Mouse (Mus musculus) small intestine, adult 2 months (tissue): ENCODE data around the gene Rxfp1. TPM values are rescaled to one million over a fixed set of nuclear protein-coding genes. Genes with fewer than 3 reads are reported as not detected.

ENCODE experiments used
- H3K27ac ChIP-seq: fragments of 200-500 bp; 2 replicates; pipeline ENCODE4 v1.5.1; 2012; ENCODE audit warnings: low read depth, low read length, control low read depth, inconsistent platforms; ENCODE audit not compliant: insufficient read depth
- H3K27me3 ChIP-seq: fragments of 200-500 bp; 2 replicates; pipeline ENCODE4 v1.6.1; 2012; ENCODE audit warnings: mild to moderate bottlenecking, moderate library complexity, low read length, inconsistent platforms; ENCODE audit not compliant: control insufficient read depth, insufficient read depth
- H3K36me3 ChIP-seq: fragments of 200-500 bp; 2 replicates; pipeline ENCODE4 v1.6.1; 2012; ENCODE audit warnings: mild to moderate bottlenecking, low read length, control low read depth, inconsistent platforms; ENCODE audit not compliant: control insufficient read depth, insufficient read depth
- H3K4me1 ChIP-seq: fragments of 200-500 bp; 2 replicates; pipeline ENCODE4 v1.6.1; 2012; ENCODE audit warnings: low read length, inconsistent platforms, mixed read lengths; ENCODE audit not compliant: control insufficient read depth, insufficient read depth, insufficient read length
- H3K4me3 ChIP-seq: fragments of 200-500 bp; 2 replicates; pipeline ENCODE4 v1.5.1; 2012; ENCODE audit warnings: low read depth, mild to moderate bottlenecking, control low read depth, inconsistent platforms, low read length, moderate library complexity
- CTCF ChIP-seq: fragments of 200-500 bp; IDR thresholded peaks from 2 replicates; pipeline ENCODE4 v1.5.1; 2012; ENCODE audit warnings: low read depth, mild to moderate bottlenecking, control low read depth, inconsistent platforms, low read length, moderate library complexity, mixed read lengths; ENCODE audit not compliant: insufficient replicate concordance, insufficient read length; ENCODE audit errors: extremely low read depth
- POLR2A ChIP-seq: fragments of 200-500 bp; IDR thresholded peaks from 2 replicates; pipeline ENCODE4 v1.6.1; 2012; ENCODE audit warnings: low read depth, mild to moderate bottlenecking, control low read depth, inconsistent platforms, low read length, moderate library complexity
- WGBS: fragments of 180-500 bp; shearing (Covaris S2); methylation state at CpG from one replicate; pipeline ENCODE4 v1.1.7; 2018; 5-methylcytosine and 5-hydroxymethylcytosine counted together
- polyA plus RNA-seq: library from polyadenylated mRNA; depleted of rRNA; stranded (reverse); fragments of >200 nt; gene quantifications from 2 replicates; pipeline ENCODE4 v1.2.3, GENCODE M21; 2012

Gene Rxfp1
- polyA plus RNA-seq, 1 experiment: not detected

GRCm38 (mm10) chr3:79744415-79744814 is 6.7 kb upstream of the Rxfp1 start:
- H3K27me3 ChIP-seq: no peaks in the 10 kb centered on the region
- TF ChIP-seq CTCF (no peak), POLR2A (no peak)
- H3K27ac ChIP-seq: no peak overlapping the region
- H3K36me3 ChIP-seq: no peaks in the 10 kb centered on the region
- no peak overlapping the region for H3K4me3 ChIP-seq
- H3K4me1 ChIP-seq: no peaks in the 10 kb centered on the region
- 74% methylated on average over 2 of the region's 2 CpGs for WGBS

- H3K27me3 ChIP-seq: no peaks in the 10 kb centered on the region
- no peak overlapping the region for H3K4me3 ChIP-seq
- TF ChIP-seq CTCF (no peak), POLR2A (no peak)
- H3K36me3 ChIP-seq: no peaks in the 10 kb centered on the region
- H3K4me1 ChIP-seq: no peaks in the 10 kb centered on the region
- WGBS: 78% methylated on average over 2 of the region's 2 CpGs
- no peak overlapping the region for H3K27ac ChIP-seq
Measured at GRCm38 (mm10) chr3:79740351-79740750, 2.7 kb upstream of the Rxfp1 start.

- Histone ChIP-seq H3K4me1 (no peaks in the 10 kb centered on the region), H3K4me3 (no peak overlapping the region), H3K27ac (no peak overlapping the region), H3K27me3 (no peaks in the 10 kb centered on the region), H3K36me3 (no peaks in the 10 kb centered on the region)
- TF ChIP-seq CTCF (no peak), POLR2A (no peak)
- WGBS: 90% methylated on average over 1 of the region's 1 CpGs
Measured at GRCm38 (mm10) chr3:79738451-79738850, 771 bp upstream of the Rxfp1 start.

GRCm38 (mm10) chr3:79726506-79727075 is 11.1 kb downstream of the Rxfp1 start:
- Histone ChIP-seq H3K4me1 (no peaks in the 10 kb centered on the region), H3K27me3 (no peaks in the 10 kb centered on the region), H3K4me3 (no peak overlapping the region), H3K27ac (no peak overlapping the region), H3K36me3 (no peaks in the 10 kb centered on the region)
- WGBS: 54% methylated on average over 14 of the region's 14 CpGs
- TF ChIP-seq POLR2A: no peak
- no peak for TF ChIP-seq CTCF

GRCm38 (mm10) chr3:79720756-79721484 is 16.8 kb downstream of the Rxfp1 start:
- H3K4me3 ChIP-seq: no peak overlapping the region
- 70% methylated on average over 4 of the region's 4 CpGs for WGBS
- H3K27me3 ChIP-seq: no peaks in the 10 kb centered on the region
- no peak overlapping the region for H3K27ac ChIP-seq
- TF ChIP-seq POLR2A (no peak), CTCF (no peak)
- no peaks in the 10 kb centered on the region for H3K4me1 ChIP-seq
- H3K36me3 ChIP-seq: no peaks in the 10 kb centered on the region

- TF ChIP-seq POLR2A (no peak), CTCF (no peak)
- no peaks in the 10 kb centered on the region for H3K36me3 ChIP-seq
- H3K27me3 ChIP-seq: no peaks in the 10 kb centered on the region
- no peak overlapping the region for H3K4me3 ChIP-seq
- no peak overlapping the region for H3K27ac ChIP-seq
- no peaks in the 10 kb centered on the region for H3K4me1 ChIP-seq
- WGBS: 78% methylated on average over 8 of the region's 8 CpGs
Measured at GRCm38 (mm10) chr3:79706436-79706835, 31.2 kb downstream of the Rxfp1 start.

- no peak for TF ChIP-seq POLR2A
- TF ChIP-seq CTCF: no peak
- 77% methylated on average over 4 of the region's 4 CpGs for whole genome bisulfite sequencing
Measured at GRCm38 (mm10) chr3:79703135-79703534, 34.5 kb downstream of the Rxfp1 start.

More at GRCm38 (mm10) chr3:79703135-79703534, 34.5 kb downstream of the Rxfp1 start:
- Histone ChIP-seq H3K4me1 (no peaks in the 10 kb centered on the region), H3K36me3 (no peaks in the 10 kb centered on the region), H3K4me3 (no peak overlapping the region), H3K27me3 (no peaks in the 10 kb centered on the region), H3K27ac (no peak overlapping the region)
